ENCODE assay signal across 8 mouse cellular contexts in the genomic region with DNA sequence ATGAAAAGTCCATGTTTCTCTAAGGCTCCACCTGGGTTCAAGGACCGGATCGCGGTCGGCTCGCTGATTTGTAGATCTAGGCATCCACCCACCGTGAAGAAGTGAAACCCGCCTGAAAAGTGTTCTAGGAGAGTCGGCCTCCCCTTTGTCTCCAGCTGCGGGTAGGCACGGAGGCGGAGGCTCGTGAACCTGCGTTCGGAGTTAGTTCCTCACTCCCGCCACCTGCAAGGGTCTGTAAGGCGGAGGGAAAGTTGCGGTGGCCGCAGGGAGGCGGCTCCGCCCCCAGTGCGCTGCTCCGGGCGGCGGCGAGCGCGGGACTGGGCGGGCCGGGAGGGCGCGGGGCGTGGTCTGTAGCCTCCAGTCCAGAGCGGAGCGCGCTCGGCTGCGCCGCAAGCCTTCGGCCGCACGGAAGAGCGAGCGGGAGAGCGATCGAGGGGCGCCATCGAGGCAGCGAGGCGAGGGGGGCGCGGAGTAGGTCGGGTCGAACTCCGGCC. TPM values are rescaled to one million over a fixed set of nuclear protein-coding genes. Genes with fewer than 3 reads are reported as not detected.
DNase-seq lines count a peak whose midpoint lies in the region; ATAC-seq and TF ChIP-seq lines count a peak whose summit lies in the region.

Gene Syne2 (plus strand): TSS at position 176 of the 494 bp plus-strand sequence.

- no peaks in the 10 kb centered on the region for H3K9me3 ChIP-seq in forebrain, embryonic 11.5 days (ENCODE audit: control insufficient read depth, low read length)
- H3K9me3 ChIP-seq in heart, embryonic 15.5 days (replicated peaks) = no peaks in the 10 kb centered on the region
- H3K9me3 ChIP-seq in liver, embryonic 16.5 days (replicated peaks; ENCODE audit: control insufficient read depth, low read length) = no peaks in the 10 kb centered on the region
- H3K9me3 ChIP-seq in neural tube, embryonic 12.5 days = no peaks in the 10 kb centered on the region
- H3K9me3 ChIP-seq in stomach, postnatal 0 days (ENCODE audit: control insufficient read depth, low read length) = no peaks in the 10 kb centered on the region

- peak; percentile 53 for DNase-seq in c-Kit-positive CD71-negative TER-119-negative erythroid progenitor cells, embryonic 14.5 days (ENCODE audit: low read depth)
- DNase-seq in forebrain, embryonic 11.5 days (ENCODE audit: low spot score) = peak; percentile 94
- peak; percentile 87 to 93 for DNase-seq in kidney, postnatal 25 days
- peak; percentile 90 for DNase-seq in stomach, postnatal 0 days (ENCODE audit: low spot score)

- no peaks in the 10 kb centered on the region for H3K27me3 ChIP-seq in forebrain, embryonic 11.5 days (ENCODE audit: control insufficient read depth, insufficient read depth, low read length)
- H3K27me3 ChIP-seq in heart, embryonic 15.5 days = no peaks in the 10 kb centered on the region
- H3K27me3 ChIP-seq in liver, embryonic 16.5 days (ENCODE audit: control insufficient read depth, insufficient read depth, low read depth, low read length) = peaks cover 53% of the 10 kb centered on the region
- no peaks in the 10 kb centered on the region for H3K27me3 ChIP-seq in neural tube, embryonic 12.5 days (replicated peaks)
- no peaks in the 10 kb centered on the region for H3K27me3 ChIP-seq in stomach, postnatal 0 days (ENCODE audit: control insufficient read depth, insufficient read depth, low read length)

- peak within 1 kb of the TSS; percentile 81 for H3K27ac ChIP-seq in forebrain, embryonic 11.5 days (ENCODE audit: low read depth, low read length)
- H3K27ac ChIP-seq in heart, embryonic 15.5 days = peak within 1 kb of the TSS; percentile 82
- peak within 1 kb of the TSS; percentile 50 for H3K27ac ChIP-seq in liver, embryonic 16.5 days (ENCODE audit: low read length)
- H3K27ac ChIP-seq in neural tube, embryonic 12.5 days = peak within 1 kb of the TSS; percentile 62; the same call in 1 of the 2 replicates
- peak within 1 kb of the TSS; percentile 90 for H3K27ac ChIP-seq in stomach, postnatal 0 days (replicated peaks)

- under 1% methylated on average over 50 of the region's 54 CpGs for WGBS in forebrain, embryonic 11.5 days
- WGBS in heart, embryonic 15.5 days = 1% methylated on average over 46 of the region's 54 CpGs
- under 1% methylated on average over 52 of the region's 54 CpGs for WGBS in liver, embryonic 16.5 days (ENCODE audit: insufficient replicate concordance)
- WGBS in neural tube, embryonic 12.5 days = under 1% methylated on average over 54 of the region's 54 CpGs
- WGBS in stomach, postnatal 0 days = under 1% methylated on average over 50 of the region's 54 CpGs

- H3K36me3 ChIP-seq in forebrain, embryonic 11.5 days (ENCODE audit: control insufficient read depth, insufficient read depth, low read length) = no peaks in the 10 kb centered on the region
- no peaks in the 10 kb centered on the region for H3K36me3 ChIP-seq in heart, embryonic 15.5 days
- no peaks in the 10 kb centered on the region for H3K36me3 ChIP-seq in liver, embryonic 16.5 days (ENCODE audit: control insufficient read depth, insufficient read depth)
- H3K36me3 ChIP-seq in neural tube, embryonic 12.5 days = no peaks in the 10 kb centered on the region
- no peaks in the 10 kb centered on the region for H3K36me3 ChIP-seq in stomach, postnatal 0 days (ENCODE audit: control insufficient read depth, insufficient read depth, low read length)

- H3K4me1 ChIP-seq in forebrain, embryonic 11.5 days (replicated peaks; ENCODE audit: control insufficient read depth, insufficient read depth, low read length) = peaks cover 15% of the 10 kb centered on the region
- peaks cover 30% of the 10 kb centered on the region for H3K4me1 ChIP-seq in heart, embryonic 15.5 days (replicated peaks)
- no peaks in the 10 kb centered on the region; the same call in 1 of the 2 replicates for H3K4me1 ChIP-seq in liver, embryonic 16.5 days (ENCODE audit: control insufficient read depth, low read depth, low read length)
- H3K4me1 ChIP-seq in neural tube, embryonic 12.5 days = peaks cover 23% of the 10 kb centered on the region
- peaks cover 6% of the 10 kb centered on the region; the same call in 1 of the 2 replicates for H3K4me1 ChIP-seq in stomach, postnatal 0 days (replicated peaks; ENCODE audit: control insufficient read depth, insufficient read depth)

- TF ChIP-seq CTCF in stomach, postnatal 0 days (IDR thresholded peaks at IDR 0.05; ENCODE audit: low read depth) = peak; percentile 26; the same call in 1 of the 2 replicates

- peak within 1 kb of the TSS; percentile 98 for H3K9ac ChIP-seq in forebrain, embryonic 11.5 days (ENCODE audit: low read length)
- H3K9ac ChIP-seq in heart, embryonic 15.5 days = peak within 1 kb of the TSS; percentile 83
- peak within 1 kb of the TSS; percentile 68 for H3K9ac ChIP-seq in liver, embryonic 16.5 days (ENCODE audit: low read depth, low read length)
- peak within 1 kb of the TSS; percentile 92 for H3K9ac ChIP-seq in neural tube, embryonic 12.5 days
- H3K9ac ChIP-seq in stomach, postnatal 0 days (ENCODE audit: low read length) = peak within 1 kb of the TSS; percentile 89

- peak; percentile 77 for ATAC-seq in CD4-positive, CD25-positive, alpha-beta regulatory T cell, adult 4 months
- peak; percentile 96 for ATAC-seq in forebrain, embryonic 11.5 days (replicated peaks; ENCODE audit: low FRiP score)
- peak; percentile 94 for ATAC-seq in heart, embryonic 15.5 days (replicated peaks; ENCODE audit: insufficient number of reproducible peaks, insufficient read depth, low FRiP score, low read depth)
- peak; percentile 87 for ATAC-seq in liver, embryonic 16.5 days (ENCODE audit: low read depth)
- peak; percentile 95 for ATAC-seq in neural tube, embryonic 12.5 days (ENCODE audit: low FRiP score, low read depth)
- peak; percentile 93 for ATAC-seq in stomach, postnatal 0 days (ENCODE audit: low FRiP score, low TSS enrichment)

- H3K4me2 ChIP-seq in forebrain, embryonic 11.5 days (ENCODE audit: low read depth, low read length, severe bottlenecking) = peak within 1 kb of the TSS; percentile 74
- H3K4me2 ChIP-seq in heart, embryonic 15.5 days = peak within 1 kb of the TSS; percentile 82
- H3K4me2 ChIP-seq in liver, embryonic 16.5 days (ENCODE audit: low read depth, low read length) = peak within 1 kb of the TSS; percentile 82
- peak within 1 kb of the TSS; percentile 85 for H3K4me2 ChIP-seq in neural tube, embryonic 12.5 days (replicated peaks)
- H3K4me2 ChIP-seq in stomach, postnatal 0 days (replicated peaks; ENCODE audit: low read depth) = peak within 1 kb of the TSS; percentile 98

- no peak for TF ChIP-seq EP300 in stomach, postnatal 0 days (optimal IDR thresholded peaks at IDR 0.05)

- peak within 1 kb of the TSS; percentile 91 for H3K4me3 ChIP-seq in forebrain, embryonic 11.5 days (ENCODE audit: low read depth, low read length)
- peak within 1 kb of the TSS; percentile 92 for H3K4me3 ChIP-seq in heart, embryonic 15.5 days
- peak within 1 kb of the TSS; percentile 71 for H3K4me3 ChIP-seq in liver, embryonic 16.5 days (ENCODE audit: low read depth, low read length)
- peak within 1 kb of the TSS; percentile 89 for H3K4me3 ChIP-seq in neural tube, embryonic 12.5 days
- H3K4me3 ChIP-seq in stomach, postnatal 0 days (ENCODE audit: low read depth, low read length) = peak within 1 kb of the TSS; percentile 89

RNA-seq across cellular contexts. Expression of gene Syne2, which starts in this region (rescaled TPM):
- 10 to 100 TPM; 10.9 to 19.2 TPM for polyA plus RNA-seq in CD4-positive, CD25-positive, alpha-beta regulatory T cell, adult 4 months (2017; shearing (Covaris generic))
- 117 and 127 TPM in 2 replicates for polyA plus RNA-seq in forebrain, embryonic 11.5 days (2014; fragmentation: Nextera tagmentation; extraction: Ambion mirVana)
- polyA plus RNA-seq in heart, embryonic 15.5 days (2015; fragmentation: Nextera tagmentation; extraction: Ambion mirVana) = 38.7 and 45.7 TPM in 2 replicates
- polyA plus RNA-seq in liver, embryonic 16.5 days (2015; fragmentation: Nextera tagmentation; extraction: Ambion mirVana) = 6.1 TPM in 2 replicates
- polyA plus RNA-seq in neural tube, embryonic 12.5 days (2016; fragmentation: Nextera tagmentation; extraction: Ambion mirVana) = 69.4 and 83.0 TPM in 2 replicates
- 13.7 and 16.1 TPM in 2 replicates for polyA plus RNA-seq in stomach, postnatal 0 days (2015; fragmentation: Nextera tagmentation; extraction: Ambion mirVana)

Comparison
In these comparisons a context has a peak if more than half of its experiments do, and no peak if none do; other contexts are left out.
1. Peak in every context shown above with its lines: DNase-seq, ATAC-seq, H3K4me3 ChIP-seq and H3K27ac ChIP-seq.